Mouse (Mus musculus): ENCODE data around the gene Golph3l. TPM values are rescaled to one million over a fixed set of nuclear protein-coding genes. Genes with fewer than 3 reads are reported as not detected.

Gene Golph3l
- polyA plus RNA-seq, 1 experiment from 2014 or later, result 38.0 TPM

GRCm38 (mm10) chr3:95660788-95661478 is 72.2 kb downstream of the Golph3l start:
- Histone ChIP-seq H3K4me1 (ENCODE audit: control insufficient read depth, insufficient read depth, low read length) (peaks cover 40% of the 10 kb centered on the region), H3K4me2 (replicated peaks; ENCODE audit: low read depth, low read length) (peak overlapping the region; percentile 90), H3K4me3 (ENCODE audit: low read depth, low read length) (peak overlapping the region; percentile 100), H3K9ac (replicated peaks; ENCODE audit: low read depth, low read length) (peak overlapping the region; percentile 100), H3K9me3 (ENCODE audit: control insufficient read depth, low read depth, low read length) (no peaks in the 10 kb centered on the region), H3K36me3 (ENCODE audit: control insufficient read depth, insufficient read depth, low read length) (peaks cover 39% of the 10 kb centered on the region), H3K27me3 (ENCODE audit: control insufficient read depth, insufficient read depth, low read length) (no peaks in the 10 kb centered on the region), H3K27ac (ENCODE audit: low read length) (no peak overlapping the region)
- 13% methylated on average over 2 of the region's 2 CpGs for WGBS
- ATAC-seq (ENCODE audit: insufficient number of reproducible peaks, insufficient read depth, low FRiP score, low read depth), result no peak

GRCm38 (mm10) chr3:95661945-95662715 is 73.4 kb downstream of the Golph3l start:
- 33% methylated on average over 7 of the region's 7 CpGs for WGBS
- peak overlapping the region; percentile 100; the same call in 1 of the 2 replicates for H3K4me3 ChIP-seq (ENCODE audit: low read depth, low read length)
- no peaks in the 10 kb centered on the region for H3K9me3 ChIP-seq (ENCODE audit: control insufficient read depth, low read depth, low read length)
- ATAC-seq (ENCODE audit: insufficient number of reproducible peaks, insufficient read depth, low FRiP score, low read depth), result no peak
- H3K9ac ChIP-seq (replicated peaks; ENCODE audit: low read depth, low read length), result no peak overlapping the region; the same call in 1 of the 2 replicates
- peak overlapping the region; percentile 90; the same call in 1 of the 2 replicates for H3K4me2 ChIP-seq (replicated peaks; ENCODE audit: low read depth, low read length)
- peaks cover 52% of the 10 kb centered on the region for H3K4me1 ChIP-seq (ENCODE audit: control insufficient read depth, insufficient read depth, low read length)
- H3K27ac ChIP-seq (ENCODE audit: low read length), result no peak overlapping the region
- H3K27me3 ChIP-seq (ENCODE audit: control insufficient read depth, insufficient read depth, low read length), result no peaks in the 10 kb centered on the region
- peaks cover 39% of the 10 kb centered on the region for H3K36me3 ChIP-seq (ENCODE audit: control insufficient read depth, insufficient read depth, low read length)

- Histone ChIP-seq H3K36me3 (ENCODE audit: control insufficient read depth, insufficient read depth, low read length) (peaks cover 39% of the 10 kb centered on the region), H3K9me3 (ENCODE audit: control insufficient read depth, low read depth, low read length) (no peaks in the 10 kb centered on the region), H3K27me3 (ENCODE audit: control insufficient read depth, insufficient read depth, low read length) (no peaks in the 10 kb centered on the region), H3K4me1 (ENCODE audit: control insufficient read depth, insufficient read depth, low read length) (peaks cover 59% of the 10 kb centered on the region), H3K9ac (replicated peaks; ENCODE audit: low read depth, low read length) (no peak overlapping the region), H3K27ac (ENCODE audit: low read length) (no peak overlapping the region), H3K4me2 (replicated peaks; ENCODE audit: low read depth, low read length) (peak overlapping the region; percentile 90; the same call in 1 of the 2 replicates), H3K4me3 (ENCODE audit: low read depth, low read length) (no peak overlapping the region; the same call in 1 of the 2 replicates)
- WGBS, result 74% methylated on average over 7 of the region's 7 CpGs
- ATAC-seq (ENCODE audit: insufficient number of reproducible peaks, insufficient read depth, low FRiP score, low read depth), result no peak
Measured at GRCm38 (mm10) chr3:95662724-95663449, 74.2 kb downstream of the Golph3l start.

- peaks cover 39% of the 10 kb centered on the region for H3K36me3 ChIP-seq (ENCODE audit: control insufficient read depth, insufficient read depth, low read length)
- H3K27ac ChIP-seq (ENCODE audit: low read length), result peak overlapping the region; percentile 23; the same call in 1 of the 2 replicates
- WGBS, result 89% methylated on average over 2 of the region's 2 CpGs
- H3K4me3 ChIP-seq (ENCODE audit: low read depth, low read length), result no peak overlapping the region
- no peaks in the 10 kb centered on the region for H3K27me3 ChIP-seq (ENCODE audit: control insufficient read depth, insufficient read depth, low read length)
- no peaks in the 10 kb centered on the region for H3K9me3 ChIP-seq (ENCODE audit: control insufficient read depth, low read depth, low read length)
- ATAC-seq (ENCODE audit: insufficient number of reproducible peaks, insufficient read depth, low FRiP score, low read depth), result no peak
- H3K9ac ChIP-seq (replicated peaks; ENCODE audit: low read depth, low read length), result no peak overlapping the region
- H3K4me2 ChIP-seq (replicated peaks; ENCODE audit: low read depth, low read length), result no peak overlapping the region
- peaks cover 63% of the 10 kb centered on the region for H3K4me1 ChIP-seq (ENCODE audit: control insufficient read depth, insufficient read depth, low read length)
Measured at GRCm38 (mm10) chr3:95663486-95663885, 74.8 kb downstream of the Golph3l start.

GRCm38 (mm10) chr3:95663969-95664608 is 75.4 kb downstream of the Golph3l start:
- no peaks in the 10 kb centered on the region for H3K27me3 ChIP-seq (ENCODE audit: control insufficient read depth, insufficient read depth, low read length)
- H3K4me1 ChIP-seq (ENCODE audit: control insufficient read depth, insufficient read depth, low read length), result peaks cover 67% of the 10 kb centered on the region
- peaks cover 41% of the 10 kb centered on the region for H3K36me3 ChIP-seq (ENCODE audit: control insufficient read depth, insufficient read depth, low read length)
- no peaks in the 10 kb centered on the region for H3K9me3 ChIP-seq (ENCODE audit: control insufficient read depth, low read depth, low read length)
- H3K4me3 ChIP-seq (ENCODE audit: low read depth, low read length), result no peak overlapping the region
- no peak for ATAC-seq (ENCODE audit: insufficient number of reproducible peaks, insufficient read depth, low FRiP score, low read depth)
- no peak overlapping the region for H3K4me2 ChIP-seq (replicated peaks; ENCODE audit: low read depth, low read length)
- 81% methylated on average over 3 of the region's 3 CpGs for WGBS
- no peak overlapping the region for H3K9ac ChIP-seq (replicated peaks; ENCODE audit: low read depth, low read length)
- peak overlapping the region; percentile 33; the same call in 1 of the 2 replicates for H3K27ac ChIP-seq (ENCODE audit: low read length)

- no peaks in the 10 kb centered on the region for H3K27me3 ChIP-seq (ENCODE audit: control insufficient read depth, insufficient read depth, low read length)
- no peak for ATAC-seq (ENCODE audit: insufficient number of reproducible peaks, insufficient read depth, low FRiP score, low read depth)
- H3K9ac ChIP-seq (replicated peaks; ENCODE audit: low read depth, low read length), result no peak overlapping the region
- no peak overlapping the region for H3K4me3 ChIP-seq (ENCODE audit: low read depth, low read length)
- peaks cover 46% of the 10 kb centered on the region for H3K36me3 ChIP-seq (ENCODE audit: control insufficient read depth, insufficient read depth, low read length)
- WGBS, result 82% methylated on average over 4 of the region's 4 CpGs
- no peak overlapping the region for H3K27ac ChIP-seq (ENCODE audit: low read length)
- no peaks in the 10 kb centered on the region for H3K9me3 ChIP-seq (ENCODE audit: control insufficient read depth, low read depth, low read length)
- H3K4me2 ChIP-seq (replicated peaks; ENCODE audit: low read depth, low read length), result no peak overlapping the region
- H3K4me1 ChIP-seq (ENCODE audit: control insufficient read depth, insufficient read depth, low read length), result peaks cover 67% of the 10 kb centered on the region
Measured at GRCm38 (mm10) chr3:95664940-95665352, 76.2 kb downstream of the Golph3l start.

GRCm38 (mm10) chr3:95666124-95666844 is 77.5 kb downstream of the Golph3l start:
- no peak overlapping the region for H3K4me2 ChIP-seq (replicated peaks; ENCODE audit: low read depth, low read length)
- no peaks in the 10 kb centered on the region for H3K9me3 ChIP-seq (ENCODE audit: control insufficient read depth, low read depth, low read length)
- peak; percentile 54 for ATAC-seq (ENCODE audit: insufficient number of reproducible peaks, insufficient read depth, low FRiP score, low read depth)
- 21% methylated on average over 6 of the region's 6 CpGs for WGBS
- peaks cover 34% of the 10 kb centered on the region for H3K36me3 ChIP-seq (ENCODE audit: control insufficient read depth, insufficient read depth, low read length)
- peaks cover 56% of the 10 kb centered on the region for H3K4me1 ChIP-seq (ENCODE audit: control insufficient read depth, insufficient read depth, low read length)
- no peak overlapping the region for H3K4me3 ChIP-seq (ENCODE audit: low read depth, low read length)
- H3K9ac ChIP-seq (replicated peaks; ENCODE audit: low read depth, low read length), result no peak overlapping the region
- H3K27ac ChIP-seq (ENCODE audit: low read length), result peak overlapping the region; percentile 55; the same call in 1 of the 2 replicates
- no peaks in the 10 kb centered on the region for H3K27me3 ChIP-seq (ENCODE audit: control insufficient read depth, insufficient read depth, low read length)
